Mouse (Mus musculus) megakaryocyte, embryonic 14.5 days (primary cell): ENCODE measurements around the gene Ttll2.
"Not testable (repeated sequence)": the region's sequence is repeated elsewhere in the genome, so short reads cannot be mapped to it uniquely, and the experiment has no call there.

ENCODE experiments used
- FLI1 ChIP-seq: IDR thresholded peaks from 2 replicates; pipeline ENCODE4 v1.6.1; 2012; ENCODE audit warnings: low read length, inconsistent platforms, mixed read lengths
- GATA1 ChIP-seq: IDR thresholded peaks from 3 replicates; pipeline ENCODE4 v1.6.1; 2012; ENCODE audit warnings: mixed read lengths, low read length, inconsistent platforms, borderline replicate concordance

GRCm38 (mm10) chr17:7332745-7333144 is 19.8 kb downstream of the Ttll2 start:
- TF ChIP-seq GATA1, FLI1: not testable (repeated sequence)
